Mouse (Mus musculus): ENCODE data around the gene Usp19.

Usp19 gene

DNA sequence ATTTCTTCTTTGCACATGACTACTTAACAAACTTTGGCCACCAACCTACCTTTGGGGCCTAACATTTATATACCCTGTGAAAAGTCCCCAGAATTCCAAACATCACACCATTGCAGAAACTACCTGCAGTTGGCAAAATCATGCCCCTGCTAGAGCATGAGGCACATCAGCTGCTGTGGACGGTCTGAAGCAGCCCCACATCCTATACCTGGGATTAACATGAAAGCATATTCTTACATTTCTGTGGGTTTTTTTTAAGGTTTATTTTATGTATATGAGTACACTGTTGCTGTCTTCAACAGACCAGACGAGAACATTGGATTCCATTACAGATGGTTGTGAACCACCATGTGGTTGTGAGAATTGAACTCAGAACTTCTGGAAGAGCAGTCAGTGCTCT, 24.2 kb upstream of the Usp19 start:
- no peak for DNase-seq (ENCODE audit: low read depth, low spot score)

GRCm38 (mm10) chr9:108469430-108469829, 21.0 kb upstream of the Usp19 start:
- no peak for DNase-seq (ENCODE audit: low read depth, low spot score)

GRCm38 (mm10) chr9:108469845-108470244, 20.6 kb upstream of the Usp19 start:
- DNase-seq (ENCODE audit: low read depth, low spot score), result no peak

DNA sequence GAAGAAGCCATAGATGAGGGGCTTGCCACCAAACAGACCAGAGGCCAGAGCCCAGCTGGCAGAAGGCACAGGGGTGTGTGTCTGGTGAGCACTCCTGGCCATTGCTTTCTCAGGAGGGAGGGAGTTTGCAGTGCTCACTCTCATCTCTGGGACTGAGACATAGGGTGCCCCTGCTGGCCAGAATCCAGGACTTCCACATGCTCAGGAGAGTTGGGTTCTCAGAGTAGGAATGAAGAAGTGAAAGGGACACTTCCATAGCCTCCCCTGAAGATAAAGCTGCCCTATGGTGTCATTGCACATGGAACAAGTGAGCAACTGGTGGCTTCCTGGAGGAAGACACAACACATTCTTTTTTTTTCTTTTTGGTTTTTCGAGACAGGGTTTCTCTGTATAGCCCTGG, 15.9 kb upstream of the Usp19 start:
- peak; percentile 48 for DNase-seq (ENCODE audit: low read depth, low spot score)

DNA sequence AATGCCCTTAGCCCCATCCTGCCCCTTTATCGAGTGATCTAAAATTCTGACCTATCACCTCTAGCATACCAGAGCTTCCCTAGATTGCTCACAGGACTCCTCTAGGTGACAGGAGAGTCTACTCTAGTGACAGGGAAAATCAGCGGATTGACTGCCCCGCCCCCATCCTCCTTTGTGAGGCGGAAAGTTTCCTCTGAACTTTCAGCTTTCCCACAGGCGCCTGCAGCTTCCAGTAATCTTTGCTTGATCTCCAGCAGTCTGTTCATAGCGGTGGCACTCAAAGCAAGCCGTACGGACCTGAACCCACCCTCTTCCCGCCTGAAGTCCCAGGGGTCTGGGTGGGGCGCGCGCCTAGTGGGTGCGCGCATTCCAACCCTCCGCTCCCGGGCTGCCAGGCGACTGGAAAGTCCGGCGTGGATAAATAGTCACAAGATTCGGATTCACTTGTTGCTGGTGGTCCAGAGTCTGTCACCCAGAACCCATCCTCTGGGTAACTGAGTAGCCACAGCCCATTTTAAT, 11.7 kb upstream of the Usp19 start:
- peak; percentile 88 for DNase-seq (ENCODE audit: low read depth, low spot score)

- DNase-seq (ENCODE audit: low read depth, low spot score), result no peak
Observed at GRCm38 (mm10) chr9:108479241-108479640, 11.2 kb upstream of the Usp19 start.

DNA sequence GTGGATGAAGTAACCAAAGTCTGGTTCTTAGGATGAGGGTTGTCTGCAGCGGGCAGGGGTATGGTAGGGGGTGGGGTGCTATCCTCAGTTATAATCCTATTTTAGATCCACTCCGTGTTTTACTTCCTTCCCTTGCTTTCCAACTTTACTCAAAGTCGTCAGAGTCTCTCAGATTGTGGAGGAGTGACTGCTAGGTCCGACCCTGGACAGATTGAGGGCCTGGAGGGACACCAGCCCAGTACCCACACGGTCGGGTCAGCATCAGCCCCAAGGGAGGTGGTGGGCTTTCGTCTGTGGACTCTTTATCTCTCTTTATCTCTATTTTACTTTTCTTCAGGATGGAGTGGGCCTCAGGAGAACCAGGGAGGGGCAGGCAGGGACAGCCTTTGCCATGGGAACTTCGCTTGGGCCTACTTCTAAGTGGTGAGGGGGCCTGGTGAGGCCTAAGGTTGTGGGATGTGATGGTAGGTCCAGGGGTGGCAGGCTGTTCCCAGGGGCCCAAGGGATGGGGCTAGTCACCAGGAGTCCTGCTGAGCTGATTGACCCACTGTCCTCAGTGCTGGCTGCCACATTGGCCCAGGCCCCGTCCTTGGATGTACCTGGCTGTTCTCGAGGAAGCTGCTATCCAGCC, 10.6 kb upstream of the Usp19 start, which contains the start of gene Lamb2:
Lamb2 (plus strand) TSS at position 16 of the 631 bp plus-strand sequence.
- peak; percentile 82 for DNase-seq (ENCODE audit: low read depth, low spot score)

DNA sequence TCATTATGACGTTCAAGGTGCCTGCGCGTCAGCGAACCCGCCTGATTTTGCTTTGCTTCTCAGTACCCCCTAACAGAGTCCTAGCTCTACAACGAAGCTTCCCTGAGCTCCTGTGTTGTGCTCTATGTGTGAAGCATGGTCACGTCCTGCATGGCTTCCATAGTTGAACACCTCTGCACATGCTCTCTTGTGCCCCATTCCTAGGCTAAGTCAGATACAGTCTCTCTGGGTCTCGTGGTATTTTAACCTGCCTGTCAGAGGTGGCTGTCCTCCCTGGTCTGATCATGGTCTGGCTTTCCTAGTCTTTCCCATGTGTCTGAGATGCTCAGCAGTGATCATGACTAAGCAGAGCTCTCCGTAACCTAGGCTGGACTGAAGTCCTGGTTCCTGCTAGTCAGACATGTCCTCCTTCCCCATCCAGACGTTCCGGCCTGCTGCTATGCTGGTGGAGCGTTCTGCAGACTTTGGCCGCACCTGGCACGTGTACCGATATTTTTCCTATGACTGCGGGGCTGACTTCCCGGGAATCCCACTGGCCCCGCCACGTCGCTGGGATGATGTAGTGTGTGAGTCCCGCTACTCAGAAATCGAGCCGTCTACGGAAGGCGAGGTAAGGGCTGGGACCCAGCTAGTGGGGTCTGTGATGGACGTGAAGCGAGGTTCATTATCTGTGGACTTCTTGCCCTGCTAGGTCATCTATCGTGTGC, 9.4 kb upstream of the Usp19 start:
- DNase-seq (ENCODE audit: low read depth, low spot score), result no peak

DNA sequence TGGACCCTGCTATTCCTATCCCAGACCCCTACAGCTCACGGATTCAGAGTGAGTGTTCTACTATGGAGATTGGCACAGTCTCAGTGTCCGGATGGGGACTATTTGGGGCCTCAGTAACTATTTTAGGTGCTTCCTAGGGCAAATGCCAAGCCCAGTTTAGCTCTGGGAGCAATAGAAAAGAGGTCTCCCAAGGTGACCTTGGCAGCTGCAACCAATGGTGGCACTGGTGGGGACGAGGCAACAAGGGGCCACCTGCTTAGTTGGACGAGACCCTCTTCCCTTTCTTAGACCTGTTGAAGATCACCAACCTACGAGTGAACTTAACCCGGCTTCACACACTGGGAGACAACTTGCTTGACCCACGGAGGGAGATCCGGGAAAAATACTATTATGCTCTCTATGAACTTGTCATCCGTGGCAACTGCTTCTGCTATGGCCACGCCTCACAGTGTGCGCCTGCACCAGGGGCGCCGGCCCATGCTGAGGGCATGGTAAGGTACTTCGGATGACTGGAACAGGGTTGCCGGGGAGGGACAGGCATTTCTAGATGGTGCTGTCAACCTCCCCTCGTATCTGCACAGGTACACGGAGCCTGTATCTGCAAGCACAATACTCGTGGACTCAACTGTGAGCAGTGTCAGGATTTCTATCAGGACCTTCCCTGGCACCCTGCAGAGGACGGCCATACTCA, 8.7 kb upstream of the Usp19 start:
- DNase-seq (ENCODE audit: low read depth, low spot score), result no peak

- DNase-seq (ENCODE audit: low read depth, low spot score), result no peak
Observed at GRCm38 (mm10) chr9:108483051-108483790, 7.2 kb upstream of the Usp19 start.

DNA sequence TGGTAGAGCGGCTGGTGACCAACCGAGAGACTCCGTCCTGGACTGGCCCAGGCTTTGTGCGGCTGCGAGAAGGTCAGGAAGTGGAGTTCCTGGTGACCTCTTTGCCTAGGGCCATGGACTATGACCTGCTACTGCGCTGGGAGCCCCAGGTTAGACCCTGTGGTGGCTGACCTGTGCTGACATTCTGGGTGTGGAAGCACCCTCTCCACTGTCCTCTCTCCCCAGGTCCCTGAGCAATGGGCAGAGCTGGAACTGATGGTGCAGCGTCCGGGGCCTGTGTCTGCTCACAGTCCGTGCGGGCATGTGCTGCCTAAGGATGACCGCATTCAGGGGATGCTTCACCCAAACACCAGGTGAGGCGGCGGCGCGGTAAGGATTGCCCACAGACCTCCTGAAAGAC, 6.4 kb upstream of the Usp19 start:
- DNase-seq (ENCODE audit: low read depth, low spot score), result no peak

- DNase-seq (ENCODE audit: low read depth, low spot score), result no peak
Observed at GRCm38 (mm10) chr9:108485301-108485875, 5.0 kb upstream of the Usp19 start.

DNA sequence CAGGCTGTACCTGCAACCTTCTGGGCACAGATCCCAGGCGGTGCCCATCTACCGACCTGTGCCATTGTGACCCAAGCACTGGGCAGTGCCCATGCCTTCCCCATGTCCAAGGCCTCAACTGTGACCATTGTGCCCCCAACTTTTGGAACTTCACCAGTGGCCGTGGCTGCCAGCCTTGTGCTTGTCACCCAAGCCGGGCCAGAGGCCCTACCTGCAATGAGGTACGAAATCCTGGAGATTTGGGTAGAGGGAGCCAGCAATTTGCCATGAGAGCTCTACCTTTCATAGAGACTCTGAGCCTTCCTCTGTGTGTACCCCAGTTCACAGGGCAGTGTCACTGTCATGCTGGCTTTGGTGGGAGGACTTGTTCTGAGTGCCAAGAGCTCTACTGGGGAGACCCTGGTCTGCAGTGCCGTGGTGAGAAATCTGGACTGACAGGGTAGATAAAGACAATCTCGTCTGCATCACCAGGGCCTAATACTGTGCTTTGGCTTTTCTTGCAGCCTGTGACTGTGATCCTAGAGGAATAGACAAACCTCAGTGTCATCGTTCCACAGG, 3.4 kb upstream of the Usp19 start:
- DNase-seq (ENCODE audit: low read depth, low spot score), result no peak

GRCm38 (mm10) chr9:108488403-108488802, 2.0 kb upstream of the Usp19 start:
- DNase-seq (ENCODE audit: low read depth, low spot score), result no peak

DNA sequence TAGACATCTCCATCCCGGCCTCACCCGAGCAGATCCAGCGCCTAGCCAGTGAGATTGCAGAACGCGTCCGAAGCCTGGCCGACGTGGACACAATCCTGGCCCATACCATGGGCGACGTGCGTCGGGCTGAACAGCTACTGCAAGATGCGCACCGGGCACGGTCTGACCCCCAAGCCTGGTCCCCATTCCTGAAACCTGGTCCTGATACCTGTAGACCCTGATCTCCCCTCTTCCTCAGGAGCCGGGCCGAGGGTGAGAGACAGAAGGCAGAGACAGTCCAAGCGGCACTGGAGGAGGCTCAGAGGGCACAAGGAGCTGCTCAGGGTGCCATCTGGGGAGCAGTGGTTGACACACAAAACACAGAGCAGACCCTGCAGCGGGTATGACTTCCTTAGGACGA, 1.2 kb upstream of the Usp19 start:
- DNase-seq (ENCODE audit: low read depth, low spot score), result no peak

DNA sequence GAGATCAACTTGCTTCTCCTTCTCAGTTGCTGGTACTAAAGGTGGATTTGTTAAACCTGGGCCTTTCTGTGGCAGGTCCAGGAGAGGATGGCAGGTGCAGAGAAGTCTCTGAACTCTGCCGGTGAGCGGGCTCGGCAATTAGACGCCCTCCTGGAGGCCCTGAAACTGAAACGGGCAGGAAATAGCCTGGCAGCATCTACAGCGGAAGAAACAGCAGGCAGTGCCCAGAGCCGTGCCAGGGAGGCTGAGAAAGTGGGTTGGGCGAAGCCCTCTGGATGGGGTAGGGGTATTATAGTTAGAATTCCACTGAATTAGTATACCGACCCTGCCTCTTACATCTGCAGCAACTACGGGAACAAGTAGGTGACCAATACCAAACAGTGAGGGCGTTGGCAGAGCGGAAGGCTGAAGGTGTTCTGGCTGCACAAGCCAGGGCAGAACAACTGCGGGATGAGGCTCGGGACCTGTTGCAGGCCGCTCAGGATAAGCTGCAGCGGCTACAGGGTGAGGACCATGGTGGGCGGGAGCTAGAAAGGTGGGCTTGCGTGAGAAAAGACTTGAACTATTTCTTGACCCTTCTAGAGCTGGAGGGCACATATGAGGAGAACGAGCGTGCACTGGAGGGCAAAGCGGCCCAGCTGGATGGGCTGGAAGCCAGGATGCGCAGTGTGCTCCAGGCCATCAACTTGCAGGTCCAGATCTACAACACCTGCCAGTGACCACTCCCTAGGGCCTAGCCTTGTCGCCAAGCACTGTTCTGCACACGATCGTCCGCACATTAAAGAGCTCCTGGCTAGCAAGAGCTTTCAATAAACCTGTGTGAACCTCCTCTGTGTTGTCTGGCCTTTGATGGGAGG, 472 bp upstream of the Usp19 start:
- no peak for DNase-seq (ENCODE audit: low read depth, low spot score)

- no peak for DNase-seq (ENCODE audit: low read depth, low spot score)
Observed at GRCm38 (mm10) chr9:108491286-108491580, 831 bp downstream of the Usp19 start.

DNA sequence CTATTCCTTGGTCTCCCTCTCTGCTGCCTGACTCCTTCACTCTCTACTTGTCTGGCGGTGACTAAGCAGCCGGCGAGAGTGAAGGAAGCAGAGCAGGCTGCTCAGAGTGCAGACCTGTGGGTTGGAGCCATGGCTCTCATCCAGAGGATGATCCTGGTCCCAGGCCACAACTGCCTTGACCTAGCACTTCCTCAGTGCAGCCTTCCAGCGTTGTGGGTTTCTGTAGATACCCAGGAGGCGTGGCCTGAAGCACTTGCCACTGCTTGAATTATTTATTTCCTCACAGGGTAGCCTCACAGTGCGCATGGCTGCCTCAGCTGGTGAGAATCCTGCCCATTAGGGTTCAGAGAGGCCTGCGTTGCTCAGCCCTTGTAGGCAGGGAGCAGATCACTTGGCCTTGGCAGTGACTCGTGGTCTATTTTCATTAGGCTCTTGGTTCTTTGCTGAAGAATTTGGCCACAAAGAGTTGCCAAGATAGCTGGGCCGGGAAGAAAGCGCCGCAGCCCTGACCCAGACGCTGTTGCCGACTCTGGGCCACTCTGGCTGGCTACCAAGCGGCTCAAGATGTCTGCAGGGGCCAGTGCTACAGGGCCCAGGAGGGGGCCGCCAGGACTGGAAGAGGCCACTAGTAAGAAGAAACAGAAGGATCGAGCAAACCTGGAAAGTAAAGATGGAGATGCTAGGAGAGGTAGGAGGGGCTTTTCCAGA, 1.8 kb downstream of the Usp19 start:
- peak; percentile 64 for DNase-seq (ENCODE audit: low read depth, low spot score)

GRCm38 (mm10) chr9:108493246-108493645, 2.8 kb downstream of the Usp19 start:
- DNase-seq (ENCODE audit: low read depth, low spot score), result no peak
